Mouse (Mus musculus): ENCODE results near the gene Gpr12. TPM values are rescaled to one million over a fixed set of nuclear protein-coding genes. Genes with fewer than 3 reads are reported as not detected.

Gpr12 gene
- polyA plus RNA-seq, 1 experiment from 2014 or later: 0.62 TPM

GRCm38 (mm10) chr5:146596612-146597502 lies 11.8 kb upstream of the Gpr12 start:
- H3K4me1 ChIP-seq (replicated peaks; ENCODE audit: control insufficient read depth, insufficient read depth, low read length): no peaks in the 10 kb centered on the region
- no peak overlapping the region for H3K27ac ChIP-seq (ENCODE audit: low read depth)
- DNase-seq (ENCODE audit: low spot score) (no peak), ATAC-seq (replicated peaks; ENCODE audit: low FRiP score, low TSS enrichment, low read depth) (no peak)
- H3K36me3 ChIP-seq (ENCODE audit: control insufficient read depth, insufficient read depth, low read length): no peaks in the 10 kb centered on the region
- H3K4me2 ChIP-seq (ENCODE audit: low read length): no peak overlapping the region
- no peak overlapping the region for H3K4me3 ChIP-seq (ENCODE audit: low read depth, low read length)
- no peaks in the 10 kb centered on the region for H3K27me3 ChIP-seq (replicated peaks; ENCODE audit: control insufficient read depth, insufficient read depth, low read length)
- no peak overlapping the region for H3K9ac ChIP-seq (ENCODE audit: low read length)
- 59% methylated on average over 18 of the region's 18 CpGs for WGBS
- no peaks in the 10 kb centered on the region for H3K9me3 ChIP-seq (ENCODE audit: control insufficient read depth, low read length)

- ATAC-seq (replicated peaks; ENCODE audit: low FRiP score, low TSS enrichment, low read depth): no peak
- H3K27ac ChIP-seq (ENCODE audit: low read depth): no peak overlapping the region
- 61% methylated on average over 5 of the region's 5 CpGs for WGBS
Observed at GRCm38 (mm10) chr5:146592580-146592979, 7.5 kb upstream of the Gpr12 start.

GRCm38 (mm10) chr5:146591636-146592035 lies 6.6 kb upstream of the Gpr12 start:
- Histone ChIP-seq H3K4me2 (ENCODE audit: low read length) (no peak overlapping the region), H3K4me1 (replicated peaks; ENCODE audit: control insufficient read depth, insufficient read depth, low read length) (no peaks in the 10 kb centered on the region), H3K9me3 (ENCODE audit: control insufficient read depth, low read length) (no peaks in the 10 kb centered on the region), H3K9ac (ENCODE audit: low read length) (no peak overlapping the region), H3K27ac (ENCODE audit: low read depth) (no peak overlapping the region), H3K27me3 (replicated peaks; ENCODE audit: control insufficient read depth, insufficient read depth, low read length) (peaks cover 4% of the 10 kb centered on the region; the same call in 1 of the 2 replicates), H3K36me3 (ENCODE audit: control insufficient read depth, insufficient read depth, low read length) (no peaks in the 10 kb centered on the region), H3K4me3 (ENCODE audit: low read depth, low read length) (no peak overlapping the region)
- 87% methylated on average over 4 of the region's 4 CpGs for WGBS
- DNase-seq (ENCODE audit: low spot score) (no peak), ATAC-seq (replicated peaks; ENCODE audit: low FRiP score, low TSS enrichment, low read depth) (no peak)

More at GRCm38 (mm10) chr5:146592580-146592979, 7.5 kb upstream of the Gpr12 start:
- H3K27me3 ChIP-seq (replicated peaks; ENCODE audit: control insufficient read depth, insufficient read depth, low read length): no peaks in the 10 kb centered on the region
- no peaks in the 10 kb centered on the region for H3K4me1 ChIP-seq (replicated peaks; ENCODE audit: control insufficient read depth, insufficient read depth, low read length)
- DNase-seq (ENCODE audit: low spot score): no peak
- H3K36me3 ChIP-seq (ENCODE audit: control insufficient read depth, insufficient read depth, low read length): no peaks in the 10 kb centered on the region
- H3K9me3 ChIP-seq (ENCODE audit: control insufficient read depth, low read length): no peaks in the 10 kb centered on the region
- no peak overlapping the region for H3K4me3 ChIP-seq (ENCODE audit: low read depth, low read length)
- no peak overlapping the region for H3K9ac ChIP-seq (ENCODE audit: low read length)
- no peak overlapping the region for H3K4me2 ChIP-seq (ENCODE audit: low read length)

GRCm38 (mm10) chr5:146590987-146591386 lies 5.9 kb upstream of the Gpr12 start:
- Histone ChIP-seq H3K9me3 (ENCODE audit: control insufficient read depth, low read length) (no peaks in the 10 kb centered on the region), H3K36me3 (ENCODE audit: control insufficient read depth, insufficient read depth, low read length) (no peaks in the 10 kb centered on the region), H3K27me3 (replicated peaks; ENCODE audit: control insufficient read depth, insufficient read depth, low read length) (peaks cover 10% of the 10 kb centered on the region), H3K4me3 (ENCODE audit: low read depth, low read length) (no peak overlapping the region), H3K4me1 (replicated peaks; ENCODE audit: control insufficient read depth, insufficient read depth, low read length) (no peaks in the 10 kb centered on the region), H3K27ac (ENCODE audit: low read depth) (no peak overlapping the region), H3K9ac (ENCODE audit: low read length) (no peak overlapping the region), H3K4me2 (ENCODE audit: low read length) (no peak overlapping the region)
- DNase-seq (ENCODE audit: low spot score) (no peak), ATAC-seq (replicated peaks; ENCODE audit: low FRiP score, low TSS enrichment, low read depth) (no peak)
- 77% methylated on average over 4 of the region's 4 CpGs for WGBS

DNA sequence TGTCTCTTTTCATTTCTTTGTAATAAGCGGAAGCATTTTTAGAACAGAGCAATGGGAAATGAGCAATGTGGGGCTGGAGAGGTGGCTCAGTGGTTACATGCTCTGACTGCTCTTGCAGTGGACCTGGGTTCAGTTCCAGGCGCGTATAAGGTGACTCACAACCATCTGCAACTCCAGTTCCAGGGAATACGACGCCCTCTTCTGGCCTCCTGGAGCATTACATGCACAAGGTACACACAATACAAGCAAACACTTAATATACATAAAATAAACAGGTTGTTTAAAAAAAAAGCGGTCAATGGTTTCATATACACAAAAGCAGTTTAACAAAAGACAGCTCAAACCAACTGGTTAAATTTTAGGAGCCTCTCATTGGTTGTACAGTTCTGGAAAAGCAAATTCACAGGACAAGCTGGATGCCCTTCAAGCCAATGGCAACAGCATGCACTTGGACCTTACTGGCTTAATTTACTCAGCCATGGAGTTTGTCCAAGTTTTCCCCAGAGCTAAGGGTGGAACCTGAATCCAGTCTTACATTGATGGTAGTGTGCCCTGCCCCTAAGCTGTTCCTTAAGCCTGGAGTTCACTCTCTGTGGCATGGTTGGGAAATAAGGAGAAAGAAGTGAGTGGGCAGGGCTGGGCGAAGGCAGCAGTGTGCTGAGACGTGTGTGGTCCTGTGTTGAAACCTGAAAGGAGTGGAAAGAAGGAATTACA lies 1.5 kb upstream of the Gpr12 start:
- peaks cover 44% of the 10 kb centered on the region for H3K27me3 ChIP-seq (replicated peaks; ENCODE audit: control insufficient read depth, insufficient read depth, low read length)
- no peak overlapping the region for H3K9ac ChIP-seq (ENCODE audit: low read length)
- H3K4me1 ChIP-seq (replicated peaks; ENCODE audit: control insufficient read depth, insufficient read depth, low read length): peaks cover 3% of the 10 kb centered on the region; the same call in 1 of the 2 replicates

GRCm38 (mm10) chr5:146585307-146585651 lies 240 bp upstream of the Gpr12 start:
- DNase-seq (ENCODE audit: low spot score): no peak
- 3% methylated on average over 10 of the region's 10 CpGs for WGBS
- Histone ChIP-seq H3K27ac (ENCODE audit: low read depth) (no peak overlapping the region), H3K9me3 (ENCODE audit: control insufficient read depth, low read length) (no peaks in the 10 kb centered on the region), H3K4me3 (ENCODE audit: low read depth, low read length) (peak overlapping the region; percentile 47), H3K27me3 (replicated peaks; ENCODE audit: control insufficient read depth, insufficient read depth, low read length) (peaks cover 44% of the 10 kb centered on the region), H3K4me1 (replicated peaks; ENCODE audit: control insufficient read depth, insufficient read depth, low read length) (peaks cover 3% of the 10 kb centered on the region; the same call in 1 of the 2 replicates), H3K4me2 (ENCODE audit: low read length) (peak overlapping the region; percentile 97), H3K36me3 (ENCODE audit: control insufficient read depth, insufficient read depth, low read length) (no peaks in the 10 kb centered on the region), H3K9ac (ENCODE audit: low read length) (no peak overlapping the region)
- peak; percentile 7; the same call in 1 of the 2 replicates for ATAC-seq (replicated peaks; ENCODE audit: low FRiP score, low TSS enrichment, low read depth)

More for the DNA sequence above, 1.5 kb upstream of the Gpr12 start:
- H3K9me3 ChIP-seq (ENCODE audit: control insufficient read depth, low read length): no peaks in the 10 kb centered on the region
- H3K4me2 ChIP-seq (ENCODE audit: low read length): no peak overlapping the region
- H3K36me3 ChIP-seq (ENCODE audit: control insufficient read depth, insufficient read depth, low read length): no peaks in the 10 kb centered on the region
- no peak overlapping the region for H3K27ac ChIP-seq (ENCODE audit: low read depth)
- ATAC-seq (replicated peaks; ENCODE audit: low FRiP score, low TSS enrichment, low read depth): no peak
- no peak for DNase-seq (ENCODE audit: low spot score)
- H3K4me3 ChIP-seq (ENCODE audit: low read depth, low read length): no peak overlapping the region
- 69% methylated on average over 8 of the region's 8 CpGs for WGBS

DNA sequence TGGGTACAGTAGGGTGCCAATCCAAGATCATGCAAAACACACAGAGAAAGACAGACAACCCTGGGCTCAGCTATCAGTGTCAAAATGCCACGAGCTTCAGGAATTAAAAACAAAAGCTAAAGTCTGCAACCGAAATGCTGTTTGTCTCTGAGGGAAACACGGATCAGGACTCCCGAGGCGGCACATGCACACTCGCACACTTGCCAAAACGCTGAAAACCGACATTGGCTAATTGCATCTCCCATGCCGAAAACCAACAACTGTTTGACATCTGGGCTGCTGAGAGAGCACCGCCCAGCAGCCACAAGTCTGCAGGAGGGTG lies 922 bp downstream of the Gpr12 start:
- Histone ChIP-seq H3K27me3 (replicated peaks; ENCODE audit: control insufficient read depth, insufficient read depth, low read length) (peaks cover 44% of the 10 kb centered on the region), H3K27ac (ENCODE audit: low read depth) (no peak overlapping the region), H3K9me3 (ENCODE audit: control insufficient read depth, low read length) (no peaks in the 10 kb centered on the region), H3K4me1 (replicated peaks; ENCODE audit: control insufficient read depth, insufficient read depth, low read length) (peaks cover 3% of the 10 kb centered on the region; the same call in 1 of the 2 replicates), H3K4me3 (ENCODE audit: low read depth, low read length) (peak overlapping the region; percentile 47), H3K4me2 (ENCODE audit: low read length) (peak overlapping the region; percentile 97), H3K9ac (ENCODE audit: low read length) (no peak overlapping the region), H3K36me3 (ENCODE audit: control insufficient read depth, insufficient read depth, low read length) (no peaks in the 10 kb centered on the region)
- WGBS: 7% methylated on average over 10 of the region's 10 CpGs
- DNase-seq (ENCODE audit: low spot score) (no peak), ATAC-seq (replicated peaks; ENCODE audit: low FRiP score, low TSS enrichment, low read depth) (no peak)

DNA sequence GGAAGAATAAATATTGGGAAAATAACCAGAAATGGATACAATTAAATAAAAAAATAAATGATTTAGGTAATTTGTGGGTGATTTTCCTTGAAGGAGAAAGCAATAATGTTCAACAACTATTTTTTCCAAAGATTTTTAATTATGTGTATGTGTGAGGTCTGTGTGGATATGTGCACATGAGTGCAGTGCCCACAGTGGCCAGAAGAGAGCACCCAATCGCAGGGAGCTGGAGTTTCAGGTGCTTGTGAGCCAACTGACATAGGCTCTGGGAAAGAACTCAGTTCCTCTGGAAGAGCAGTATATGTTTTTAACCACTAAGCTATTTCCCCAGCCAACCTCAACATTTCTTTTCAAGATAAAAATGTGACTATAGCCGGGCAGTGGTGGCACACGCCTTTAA lies 8.4 kb downstream of the Gpr12 start:
- Histone ChIP-seq H3K36me3 (ENCODE audit: control insufficient read depth, insufficient read depth, low read length) (no peaks in the 10 kb centered on the region), H3K4me1 (replicated peaks; ENCODE audit: control insufficient read depth, insufficient read depth, low read length) (no peaks in the 10 kb centered on the region), H3K9ac (ENCODE audit: low read length) (no peak overlapping the region), H3K4me2 (ENCODE audit: low read length) (no peak overlapping the region), H3K27me3 (replicated peaks; ENCODE audit: control insufficient read depth, insufficient read depth, low read length) (no peaks in the 10 kb centered on the region), H3K4me3 (ENCODE audit: low read depth, low read length) (no peak overlapping the region), H3K9me3 (ENCODE audit: control insufficient read depth, low read length) (no peaks in the 10 kb centered on the region), H3K27ac (ENCODE audit: low read depth) (no peak overlapping the region)
- DNase-seq (ENCODE audit: low spot score) (no peak), ATAC-seq (replicated peaks; ENCODE audit: low FRiP score, low TSS enrichment, low read depth) (no peak)
- 84% methylated on average over 3 of the region's 3 CpGs for WGBS

All from intestine, embryonic 14.5 days (tissue).